Mouse (Mus musculus): ENCODE results near the gene Mdm2. TPM values are rescaled to one million over a fixed set of nuclear protein-coding genes. Genes with fewer than 3 reads are reported as not detected.

The Mdm2 gene
- total and polyA plus RNA-seq, 3 experiments = 79.8 to 136 (median 112) TPM

DNA sequence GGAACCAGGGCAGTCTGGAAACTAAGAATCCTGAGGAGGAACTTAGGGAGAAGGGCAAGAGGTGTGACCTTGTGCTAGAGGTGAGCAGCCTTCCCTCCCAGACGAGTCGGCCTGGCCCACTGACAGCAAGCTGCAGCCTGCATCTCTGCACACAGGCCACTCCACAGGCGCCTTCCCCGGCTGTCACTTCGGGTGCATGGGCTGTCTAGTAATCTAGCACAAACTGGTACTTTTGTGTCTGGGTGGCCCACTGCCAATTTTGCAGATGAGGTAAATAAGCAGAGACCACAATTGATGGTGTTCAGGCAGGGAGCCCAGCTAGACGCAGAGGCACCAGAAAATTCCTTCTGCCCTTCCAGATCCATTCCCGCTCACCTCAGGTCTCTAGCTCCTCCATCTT is 37.9 kb downstream of the Mdm2 start:
- Histone ChIP-seq H3K27ac (ENCODE audit: insufficient read depth, low read depth) (no peak overlapping the region), H3K9me3 (replicated peaks; ENCODE audit: low read length) (no peaks in the 10 kb centered on the region), H3K4me3 (replicated peaks in 1 of 3; ENCODE audit: low read depth in 2 of 3, low read length in 2 of 3, poor library complexity in 1 of 3) (no peak overlapping the region), H3K36me3 (replicated peaks in 1 of 2; ENCODE audit: control insufficient read depth in 1 of 2, insufficient read depth in 1 of 2, low read length in 1 of 2) (no peaks in the 10 kb centered on the region), H3K9ac (ENCODE audit: insufficient read depth, low read depth) (no peak overlapping the region), H3K79me2 (replicated peaks; ENCODE audit: control insufficient read depth, extremely low read depth, insufficient read depth, poor library complexity, severe bottlenecking) (no peaks in the 10 kb centered on the region), H3K4me2 (ENCODE audit: insufficient read depth, low read depth, poor library complexity, severe bottlenecking) (no peak overlapping the region), H3K27me3 (replicated peaks) (no peaks in the 10 kb centered on the region), H3K4me1 (ENCODE audit: control insufficient read depth in 1 of 2, insufficient read depth in 2 of 2) (peaks cover 0 to 3% of the 10 kb centered on the region in 2 experiments; a peak in 2 of 4 replicates)
- no peak for TF ChIP-seq SIN3A (IDR thresholded peaks at IDR 0.05; ENCODE audit: low read length)
- no peak for TF ChIP-seq IRF4 (IDR thresholded peaks at IDR 0.05; ENCODE audit: low read depth, low read length)
- TF ChIP-seq CHD2 (IDR thresholded peaks at IDR 0.05; ENCODE audit: low read length) = no peak
- no peak for TF ChIP-seq ZNF384 (IDR thresholded peaks at IDR 0.05; ENCODE audit: low read depth, low read length)
- TF ChIP-seq RCOR1 (conservative IDR thresholded peaks at IDR 0.05; ENCODE audit: low read depth, low read length) = no peak
- no peak for TF ChIP-seq MAFK (IDR thresholded peaks at IDR 0.05; ENCODE audit: insufficient replicate concordance, low read length)
- no peak for TF ChIP-seq TBP (conservative IDR thresholded peaks at IDR 0.05; ENCODE audit: low read depth, low read length)
- TF ChIP-seq ZKSCAN1 (IDR thresholded peaks at IDR 0.05; ENCODE audit: borderline replicate concordance, low read depth, low read length) = no peak
- no peak for TF ChIP-seq NRF1 (IDR thresholded peaks at IDR 0.05; ENCODE audit: low read depth, low read length)
- TF ChIP-seq EP300 (IDR thresholded peaks at IDR 0.05; ENCODE audit: low read length) = no peak
- TF ChIP-seq POLR2AphosphoS2 (IDR thresholded peaks at IDR 0.05; ENCODE audit: low read depth, low read length) = no peak
- no peak for TF ChIP-seq PAX5 (IDR thresholded peaks at IDR 0.05; ENCODE audit: low read length)
- in situ Hi-C loops (cut with MboI; ENCODE audit: low pct_ligation_motif_present, low pct_unique_long_range_greater_than_20kb, low sequenced_read_pairs) = no loop called here
- dilution Hi-C loops (cut with MboI; ENCODE audit: extremely low pct_ligation_motif_present, extremely low pct_unique_long_range_greater_than_20kb, low sequenced_read_pairs) = no loop called here
- DNase-seq (ENCODE audit: extremely low read depth) = no peak

DNA sequence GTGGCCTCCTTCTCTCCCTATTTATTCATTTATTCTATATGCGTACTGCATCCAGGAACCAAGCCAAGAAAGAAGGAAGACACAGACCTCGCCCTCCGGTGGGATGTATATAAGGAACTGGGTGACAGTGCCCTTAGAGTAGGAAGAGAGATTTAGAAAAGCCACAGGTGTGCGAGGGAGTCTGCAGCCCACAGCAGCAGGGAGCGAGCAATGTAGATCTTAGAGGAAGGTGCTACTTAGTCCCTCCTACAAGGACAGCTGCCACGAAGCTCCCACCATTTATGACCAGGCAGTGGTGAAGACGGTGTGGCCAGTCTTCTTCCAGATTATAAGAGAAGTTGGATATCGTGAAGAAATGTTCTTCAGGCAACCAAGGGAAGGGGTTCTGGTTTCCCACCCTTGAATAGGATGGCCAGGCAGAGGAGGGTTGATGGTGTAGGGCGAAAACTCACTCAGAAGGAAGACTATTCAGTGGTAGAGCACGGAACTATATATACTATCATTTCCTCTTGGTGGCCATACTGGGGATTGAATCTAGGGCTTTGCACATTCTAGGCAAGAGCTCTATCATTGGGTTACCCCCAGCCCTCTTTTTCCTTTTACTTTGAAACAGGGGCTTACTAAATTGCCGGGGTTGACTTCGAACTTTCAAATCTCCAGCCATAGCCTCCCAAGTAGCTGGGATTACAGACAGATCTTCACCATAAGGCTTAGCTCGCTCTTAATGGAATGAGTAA is 38.5 kb downstream of the Mdm2 start:
- TF ChIP-seq NELFE (IDR thresholded peaks at IDR 0.05; ENCODE audit: low read depth, low read length) (no peak), BHLHE40 (IDR thresholded peaks at IDR 0.05; ENCODE audit: low read depth, low read length) (no peak), E2F4 (IDR thresholded peaks at IDR 0.05; ENCODE audit: insufficient replicate concordance, low read depth, low read length) (no peak), ZKSCAN1 (IDR thresholded peaks at IDR 0.05; ENCODE audit: borderline replicate concordance, low read depth, low read length) (no peak), EP300 (IDR thresholded peaks at IDR 0.05; ENCODE audit: low read length) (no peak), MAZ (IDR thresholded peaks at IDR 0.05; ENCODE audit: low read depth, low read length) (no peak)
- no peak overlapping the region for H3K4me3 ChIP-seq (replicated peaks in 1 of 3; ENCODE audit: low read depth in 2 of 3, low read length in 2 of 3, poor library complexity in 1 of 3)
- in situ Hi-C loops (cut with MboI; ENCODE audit: low pct_ligation_motif_present, low pct_unique_long_range_greater_than_20kb, low sequenced_read_pairs) = no loop called here

More for the DNA sequence above, 38.5 kb downstream of the Mdm2 start:
- H3K9ac ChIP-seq (ENCODE audit: insufficient read depth, low read depth) = no peak overlapping the region
- no peaks in the 10 kb centered on the region for H3K9me3 ChIP-seq (replicated peaks; ENCODE audit: low read length)
- no peak overlapping the region for H3K4me2 ChIP-seq (ENCODE audit: insufficient read depth, low read depth, poor library complexity, severe bottlenecking)
- H3K27ac ChIP-seq (ENCODE audit: insufficient read depth, low read depth) = no peak overlapping the region
- H3K36me3 ChIP-seq (replicated peaks in 1 of 2; ENCODE audit: control insufficient read depth in 1 of 2, insufficient read depth in 1 of 2, low read length in 1 of 2) = no peaks in the 10 kb centered on the region
- peaks cover 0 to 3% of the 10 kb centered on the region in 2 experiments; a peak in 2 of 4 replicates for H3K4me1 ChIP-seq (ENCODE audit: control insufficient read depth in 1 of 2, insufficient read depth in 2 of 2)
- no peaks in the 10 kb centered on the region for H3K27me3 ChIP-seq (replicated peaks)
- dilution Hi-C loops (cut with MboI; ENCODE audit: extremely low pct_ligation_motif_present, extremely low pct_unique_long_range_greater_than_20kb, low sequenced_read_pairs) = no loop called here
- DNase-seq (ENCODE audit: extremely low read depth) = no peak
- no peaks in the 10 kb centered on the region for H3K79me2 ChIP-seq (replicated peaks; ENCODE audit: control insufficient read depth, extremely low read depth, insufficient read depth, poor library complexity, severe bottlenecking)
